Mouse (Mus musculus) ES-Bruce4 (cell line): ENCODE data around the gene Cd300lf. TPM values are rescaled to one million over a fixed set of nuclear protein-coding genes. Genes with fewer than 3 reads are reported as not detected.

Experiments used
- H3K27ac ChIP-seq: 2 replicates; pipeline ENCODE4 v1.5.1; 2012; ENCODE audit warnings: low read length, inconsistent platforms; ENCODE audit not compliant: insufficient read depth
- H3K27me3 ChIP-seq: 2 replicates; pipeline ENCODE4 v1.6.1; 2012; ENCODE audit warnings: mild to moderate bottlenecking, low read length, inconsistent platforms; ENCODE audit not compliant: control insufficient read depth, poor library complexity, insufficient read depth, severe bottlenecking
- H3K36me3 ChIP-seq: 2 replicates; pipeline ENCODE4 v1.6.1; 2012; ENCODE audit warnings: inconsistent platforms, mild to moderate bottlenecking, low read length, moderate library complexity; ENCODE audit not compliant: control insufficient read depth, poor library complexity, insufficient read depth, severe bottlenecking
- H3K4me1 ChIP-seq: one replicate; pipeline ENCODE4 v1.8.1; 2011; ENCODE audit warnings: low read length; ENCODE audit not compliant: control insufficient read depth, insufficient read depth
- H3K4me3 ChIP-seq: 2 replicates; pipeline ENCODE4 v1.5.1; 2011; ENCODE audit warnings: low read depth, mild to moderate bottlenecking, low read length
- H3K9ac ChIP-seq: 2 replicates; pipeline ENCODE4 v1.6.1; 2012; ENCODE audit warnings: low read depth, mild to moderate bottlenecking, inconsistent platforms; ENCODE audit not compliant: poor library complexity, severe bottlenecking
- H3K9me3 ChIP-seq: replicated peaks from 2 replicates; pipeline ENCODE4 v1.6.1; 2012; ENCODE audit warnings: mild to moderate bottlenecking, low read length, inconsistent platforms; ENCODE audit not compliant: control insufficient read depth, poor library complexity, insufficient read depth, severe bottlenecking
- CTCF ChIP-seq: IDR thresholded peaks from one replicate; pipeline ENCODE4 v1.8.1; 2011; ENCODE audit warnings: low read depth, low read length
- EP300 ChIP-seq: IDR thresholded peaks from 2 replicates; pipeline ENCODE4 v1.6.1; 2011; ENCODE audit warnings: low read depth, low read length; ENCODE audit not compliant: insufficient read depth
- POLR2A ChIP-seq: IDR thresholded peaks from one replicate; pipeline ENCODE4 v1.8.1; 2011; ENCODE audit warnings: low read length; ENCODE audit not compliant: insufficient read depth
- polyA plus RNA-seq: library from polyadenylated mRNA; stranded (reverse); fragments of >200 nt; gene quantifications from 2 replicates; pipeline ENCODE4 v1.2.4, GENCODE M21; 2011; ENCODE audit warnings: low read depth; ENCODE audit not compliant: missing spikeins, insufficient read depth, insufficient read length

The Cd300lf gene
- polyA plus RNA-seq, 1 experiment: 1.1 TPM

GRCm38 (mm10) chr11:115166776-115167175, 33.0 kb upstream of the Cd300lf start:
- Histone ChIP-seq H3K4me3 (no peak overlapping the region), H3K9me3 (no peaks in the 10 kb centered on the region), H3K27me3 (no peaks in the 10 kb centered on the region), H3K4me1 (peaks cover 4% of the 10 kb centered on the region), H3K36me3 (no peaks in the 10 kb centered on the region), H3K9ac (no peak overlapping the region), H3K27ac (no peak overlapping the region)
- TF ChIP-seq CTCF: no peak
- TF ChIP-seq EP300: no peak
- TF ChIP-seq POLR2A: no peak

GRCm38 (mm10) chr11:115164976-115165374, 31.2 kb upstream of the Cd300lf start:
- Histone ChIP-seq H3K36me3 (no peaks in the 10 kb centered on the region), H3K9me3 (no peaks in the 10 kb centered on the region), H3K27me3 (no peaks in the 10 kb centered on the region), H3K4me1 (peaks cover 4% of the 10 kb centered on the region), H3K4me3 (peak overlapping the region; percentile 95), H3K27ac (no peak overlapping the region), H3K9ac (peak overlapping the region; percentile 83)
- TF ChIP-seq EP300 (no peak), CTCF (no peak), POLR2A (no peak)

GRCm38 (mm10) chr11:115164341-115164975, 30.7 kb upstream of the Cd300lf start:
- Histone ChIP-seq H3K27ac (no peak overlapping the region), H3K27me3 (no peaks in the 10 kb centered on the region), H3K36me3 (no peaks in the 10 kb centered on the region), H3K9me3 (no peaks in the 10 kb centered on the region), H3K4me3 (peak overlapping the region; percentile 95), H3K9ac (peak overlapping the region; percentile 83), H3K4me1 (peaks cover 4% of the 10 kb centered on the region)
- TF ChIP-seq CTCF (no peak), POLR2A (no peak), EP300 (no peak)

DNA sequence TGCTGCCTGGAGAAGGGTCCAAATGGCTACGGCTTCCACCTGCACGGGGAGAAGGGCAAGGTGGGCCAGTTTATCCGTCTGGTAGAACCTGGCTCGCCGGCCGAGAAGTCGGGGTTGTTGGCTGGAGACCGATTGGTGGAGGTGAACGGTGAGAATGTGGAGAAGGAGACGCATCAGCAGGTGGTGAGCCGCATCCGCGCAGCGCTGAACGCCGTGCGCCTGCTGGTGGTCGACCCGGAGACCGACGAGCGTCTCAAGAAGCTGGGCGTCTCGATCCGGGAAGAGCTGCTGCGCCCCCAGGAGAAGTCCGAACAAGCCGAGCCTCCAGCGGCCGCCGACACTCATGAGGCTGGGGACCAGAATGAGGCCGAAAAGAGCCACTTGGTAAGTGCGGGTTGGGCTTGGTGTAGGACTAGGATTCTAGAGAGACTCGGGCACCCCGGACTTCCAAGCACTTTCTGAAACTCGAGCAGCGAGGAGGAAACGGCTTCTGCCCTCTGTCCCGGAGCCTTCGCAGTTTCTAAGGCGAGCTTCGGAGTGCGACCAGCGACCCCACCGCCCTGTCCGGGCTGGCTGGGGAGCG, 29.9 kb upstream of the Cd300lf start:
- Histone ChIP-seq H3K9ac (peak overlapping the region; percentile 83), H3K9me3 (no peaks in the 10 kb centered on the region), H3K4me1 (peaks cover 4% of the 10 kb centered on the region), H3K27me3 (no peaks in the 10 kb centered on the region), H3K27ac (no peak overlapping the region), H3K36me3 (no peaks in the 10 kb centered on the region), H3K4me3 (peak overlapping the region; percentile 95)
- no peak for TF ChIP-seq CTCF
- no peak for TF ChIP-seq POLR2A
- no peak for TF ChIP-seq EP300

DNA sequence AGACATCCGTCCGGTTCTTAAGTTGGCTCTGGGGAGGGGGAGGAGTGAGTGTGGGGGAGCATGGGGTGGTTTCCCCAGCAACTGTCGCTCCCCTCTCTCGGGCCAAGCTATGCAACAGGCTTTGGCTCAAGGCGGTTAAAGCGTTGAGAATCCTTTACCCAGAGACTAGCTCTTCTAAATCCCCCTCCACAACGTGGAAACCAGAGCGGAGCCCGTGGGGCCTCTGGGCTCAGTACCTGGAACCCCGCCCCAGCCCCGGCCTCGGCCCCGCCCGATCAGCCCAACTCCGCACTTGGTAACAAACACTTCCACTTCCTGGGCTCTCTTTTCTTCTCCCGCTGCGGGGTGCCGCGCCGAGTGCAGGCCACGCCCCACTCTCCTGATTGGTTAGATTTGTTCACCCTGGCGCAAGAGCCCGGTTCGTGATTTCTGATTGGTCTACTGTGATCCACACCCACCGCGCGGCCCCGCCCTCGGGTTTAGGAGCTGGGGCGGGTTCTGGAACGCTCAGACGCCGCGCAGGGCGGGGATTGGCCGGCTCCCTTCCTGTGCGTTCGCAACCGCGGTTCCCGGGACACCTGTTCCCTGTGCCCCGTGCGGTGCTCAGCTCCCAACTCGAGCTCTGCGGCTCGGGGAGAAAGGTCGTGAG, 29.2 kb upstream of the Cd300lf start, which contains the start of gene Slc9a3r1:
TSS of gene Slc9a3r1 (plus strand) at position 510 of the 649 bp plus-strand sequence.
- Histone ChIP-seq H3K9ac (peak within 1 kb of the TSS; percentile 83), H3K4me1 (peaks cover 4% of the 10 kb centered on the region), H3K36me3 (no peaks in the 10 kb centered on the region), H3K27me3 (no peaks in the 10 kb centered on the region), H3K4me3 (peak within 1 kb of the TSS; percentile 95), H3K9me3 (no peaks in the 10 kb centered on the region), H3K27ac (no peak within 1 kb of the TSS; the same call in 1 of the 2 replicates)
- TF ChIP-seq POLR2A (peak; percentile 87), EP300 (no peak), CTCF (no peak)

DNA sequence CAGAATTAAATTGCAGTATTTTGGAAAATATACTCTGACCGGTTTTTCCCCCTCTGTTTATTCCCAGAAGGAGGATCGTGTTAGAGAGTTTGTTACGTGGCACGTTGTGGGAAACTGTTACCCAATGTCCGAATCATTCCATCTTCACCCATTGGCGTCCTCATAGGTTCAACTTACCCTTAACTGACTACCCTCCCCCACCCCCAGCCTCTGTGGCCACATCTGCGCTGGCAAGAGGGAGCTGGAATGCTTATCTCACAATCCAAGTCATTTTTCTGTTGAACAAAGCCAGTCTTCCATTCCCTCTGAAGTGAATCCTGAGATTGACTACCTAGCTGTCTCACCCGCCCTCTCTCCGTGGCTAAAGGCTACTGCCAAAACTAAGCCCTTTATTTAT, 28.4 kb upstream of the Cd300lf start:
- no peaks in the 10 kb centered on the region for H3K27me3 ChIP-seq
- TF ChIP-seq EP300 (no peak), CTCF (no peak), POLR2A (no peak)
- no peak overlapping the region for H3K4me3 ChIP-seq
- H3K4me1 ChIP-seq: peaks cover 4% of the 10 kb centered on the region
- no peaks in the 10 kb centered on the region for H3K9me3 ChIP-seq
- H3K9ac ChIP-seq: peak overlapping the region; percentile 42; the same call in 1 of the 2 replicates
- H3K36me3 ChIP-seq: no peaks in the 10 kb centered on the region
- no peak overlapping the region for H3K27ac ChIP-seq
